Mouse (Mus musculus) megakaryocyte-erythroid progenitor cell, adult 5-6 weeks (primary cell): ENCODE measurements around the gene Macrod1. TPM values are rescaled to one million over a fixed set of nuclear protein-coding genes. Genes with fewer than 3 reads are reported as not detected.

ENCODE experiments used
- ATAC-seq: replicated peaks from 2 replicates; pipeline ENCODE4 v1.8.0; 2016; ENCODE audit warnings: mild to moderate bottlenecking, inconsistent platforms; ENCODE audit not compliant: severe bottlenecking, poor library complexity, low FRiP score, low TSS enrichment
- total RNA-seq, 2 experiments: library from RNA; stranded (forward) in 1 of 2; stranded (reverse) in 1 of 2; fragments of 200-1000, 215-1000 nt in 1 of 2; fragments of >200 nt in 1 of 2; fragmentation: Nextera tagmentation in 1 of 2; gene quantifications; 2 replicates each; pipeline ENCODE4 v1.2.3; 2014 to 2017

The Macrod1 gene
- total RNA-seq (2014; fragmentation: Nextera tagmentation) (19.1 and 25.9 TPM in 2 replicates), total RNA-seq (2017) (6.1 and 10.3 TPM in 2 replicates)

DNA sequence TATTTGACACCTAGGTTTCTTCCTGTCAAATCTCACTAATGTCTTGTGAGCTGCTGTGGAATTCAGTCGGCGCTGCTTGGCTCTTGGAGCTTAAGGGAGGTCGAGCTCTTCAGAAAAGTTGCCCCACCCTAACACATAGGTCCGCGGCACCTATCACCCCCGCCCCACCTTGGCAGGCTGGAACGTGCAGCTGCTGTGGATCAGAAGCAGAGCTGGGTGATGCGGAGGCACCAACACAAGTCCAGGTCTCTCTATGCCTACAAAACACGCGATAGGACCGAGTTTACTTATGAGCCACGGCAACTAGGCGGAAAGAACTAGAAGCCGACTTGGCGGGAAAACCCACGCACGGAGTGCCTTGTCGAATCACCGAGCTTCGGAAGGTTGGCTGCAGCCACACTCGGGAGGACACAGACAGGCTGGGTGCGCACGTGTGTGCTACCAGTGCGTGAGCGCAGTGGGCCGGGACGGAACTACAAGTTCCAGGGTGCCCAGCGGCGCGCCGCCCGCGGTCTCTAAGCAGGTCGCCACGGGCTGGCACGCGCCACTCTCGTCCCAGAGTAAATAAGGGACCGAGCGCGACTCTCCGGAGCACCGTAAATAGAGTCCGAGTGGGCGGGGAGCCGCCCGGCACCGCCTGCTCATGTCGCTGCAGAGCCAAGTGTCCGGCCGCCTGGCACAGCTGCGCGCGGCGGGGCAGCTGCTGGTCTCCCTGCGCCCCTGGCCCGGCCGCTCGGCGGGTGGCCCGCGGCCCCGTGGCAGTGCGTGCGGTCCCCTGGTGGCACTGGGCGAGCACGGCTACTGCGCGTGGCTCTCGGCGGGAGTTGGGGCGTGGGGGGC, at the start of gene Macrod1:
Gene Macrod1, plus strand, starts transcription at position 563 of the 840 bp plus-strand sequence.
- ATAC-seq: peak; percentile 88

DNA sequence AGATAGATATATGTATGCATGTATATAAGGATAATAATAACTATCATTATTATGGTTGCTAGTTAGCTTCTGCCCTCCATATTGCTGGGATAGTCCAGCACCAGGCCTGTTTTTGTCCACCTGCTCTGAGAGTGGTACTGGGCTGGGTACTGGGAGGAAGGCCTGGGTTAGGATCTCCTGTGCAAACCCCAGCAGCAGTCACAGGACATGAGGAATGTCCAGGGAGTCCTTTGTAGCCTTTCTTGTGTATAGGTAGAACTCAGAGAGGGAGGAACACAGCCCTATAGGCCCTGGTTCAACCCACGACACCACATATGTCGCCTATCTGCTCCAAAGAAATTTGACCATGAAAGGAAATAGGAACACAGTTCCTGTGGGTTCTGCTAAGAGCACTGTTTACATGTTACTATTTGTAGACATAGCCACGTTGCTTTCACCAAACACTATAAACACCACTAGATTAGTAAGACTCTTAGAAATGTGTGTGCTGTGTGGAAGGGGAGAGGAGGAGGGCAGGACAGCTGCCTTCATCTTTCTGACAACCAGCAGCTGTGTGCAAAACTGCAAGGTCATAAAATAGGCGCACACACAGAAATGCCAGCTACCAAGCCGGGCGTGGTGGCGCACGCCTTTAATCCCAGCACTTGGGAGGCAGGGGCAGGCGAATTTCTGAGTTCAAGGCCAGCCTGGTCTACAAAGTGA, 49.6 kb upstream of the Macrod1 start:
- no peak for ATAC-seq

DNA sequence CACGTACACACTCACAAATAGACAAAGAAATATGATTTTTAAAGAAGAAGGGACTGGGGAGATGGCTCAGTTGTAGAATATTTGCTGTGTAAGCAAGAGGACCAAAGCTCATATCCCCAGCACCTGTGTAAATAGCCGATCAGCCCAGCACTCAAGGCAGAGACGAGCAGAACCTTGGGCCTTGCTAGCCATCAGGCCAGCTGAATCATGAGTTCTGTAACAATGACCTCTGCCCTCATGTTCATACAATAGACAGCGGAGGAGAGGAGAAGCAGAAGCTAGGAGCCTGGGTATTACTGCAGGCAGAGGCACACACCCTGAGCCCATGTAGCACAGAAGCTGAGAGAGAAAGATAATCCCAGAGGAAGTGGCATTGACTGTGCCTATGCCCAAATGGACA, 44.2 kb upstream of the Macrod1 start:
- no peak for ATAC-seq

- no peak for ATAC-seq
These were observed 42.6 kb upstream of the Macrod1 start for GRCm38 (mm10) chr19:7013984-7014383.

- no peak for ATAC-seq
These were observed 42.0 kb upstream of the Macrod1 start for GRCm38 (mm10) chr19:7014481-7015135.

GRCm38 (mm10) chr19:7017541-7018457, 38.8 kb upstream of the Macrod1 start:
- ATAC-seq: peak; percentile 80

DNA sequence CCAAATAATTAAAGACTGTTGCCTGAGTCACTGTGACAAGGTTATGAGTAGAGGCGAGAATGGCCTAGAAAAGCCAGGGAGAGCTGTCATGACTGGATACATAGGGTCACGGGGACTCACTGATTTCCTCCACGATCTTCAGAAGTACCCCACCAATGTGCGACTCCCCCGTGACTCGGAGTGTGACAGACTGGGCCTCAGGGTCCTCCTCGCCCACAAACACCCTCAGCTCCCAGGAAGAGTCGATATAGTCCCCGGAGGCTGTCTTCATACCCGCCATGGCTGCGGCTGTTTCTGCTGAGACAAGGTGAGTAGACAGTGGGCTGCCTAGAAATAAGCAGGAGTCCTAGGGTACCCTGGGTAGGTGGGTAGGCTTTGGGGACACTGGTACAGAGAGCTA, 38.1 kb upstream of the Macrod1 start:
- no peak for ATAC-seq

DNA sequence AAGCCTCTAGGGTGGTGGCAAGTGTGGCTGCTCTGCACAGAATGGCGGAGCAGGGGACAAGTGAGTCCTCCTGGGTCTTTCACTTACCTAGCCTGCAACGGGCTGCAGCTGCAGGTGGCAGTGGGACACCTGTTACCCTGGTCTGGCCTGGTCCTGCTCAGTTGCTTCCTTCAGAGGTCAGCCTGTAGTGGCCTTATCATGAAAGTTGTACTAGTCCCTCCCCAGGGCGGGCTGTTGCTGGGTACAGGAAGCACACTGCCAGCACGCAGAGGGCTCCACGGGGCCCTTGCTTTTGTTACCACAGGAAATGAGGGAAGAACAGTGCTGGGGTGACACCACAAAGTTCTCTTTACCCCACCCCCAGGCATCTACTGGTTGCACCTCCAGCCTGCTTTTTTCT, 37.4 kb upstream of the Macrod1 start, which contains the start of gene Fermt3:
Gene Fermt3, minus strand, starts transcription at position 279 of the 400 bp plus-strand sequence.
- peak; percentile 77 for ATAC-seq

DNA sequence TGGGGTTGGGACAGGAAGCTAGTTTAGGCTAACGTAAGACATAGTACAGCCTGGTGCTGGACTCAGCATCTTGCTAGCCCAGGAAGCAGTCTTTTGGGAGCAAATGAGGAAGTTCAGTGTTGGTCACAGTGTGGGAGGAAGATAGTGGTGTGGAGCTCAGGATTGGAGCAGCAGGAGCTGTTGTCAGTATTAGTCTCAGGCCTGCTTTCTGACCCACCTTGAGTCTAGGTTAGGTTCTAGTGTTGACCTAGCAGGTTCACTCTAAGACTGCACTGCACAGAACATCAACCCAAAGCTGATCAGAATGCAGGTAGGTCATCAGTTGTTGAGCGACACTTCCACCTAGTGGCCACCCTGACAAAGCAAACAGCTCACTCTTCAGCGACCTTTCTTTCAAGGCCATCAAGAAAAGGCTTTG, 36.4 kb upstream of the Macrod1 start:
- peak; percentile 46 for ATAC-seq

GRCm38 (mm10) chr19:7029531-7029930, 27.1 kb upstream of the Macrod1 start:
- no peak for ATAC-seq

DNA sequence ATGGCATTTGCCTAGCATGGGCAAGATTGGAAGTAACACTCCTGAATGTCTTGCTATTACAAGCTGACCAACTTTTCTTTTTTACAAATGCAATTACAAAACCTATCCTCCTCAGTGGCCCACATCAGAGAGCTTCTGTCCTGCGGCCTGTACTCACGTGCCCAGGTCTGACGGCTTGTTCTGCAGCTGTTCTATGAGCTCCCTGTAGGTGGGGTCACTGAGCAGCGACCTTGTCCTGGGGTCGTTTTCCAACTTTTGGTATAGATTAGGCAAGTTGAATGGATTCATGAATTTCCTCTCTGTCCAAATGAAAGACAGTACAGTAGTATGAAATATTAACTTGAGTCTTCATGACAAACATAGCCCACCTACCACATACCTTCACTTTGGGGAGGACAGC, 22.6 kb upstream of the Macrod1 start:
- ATAC-seq: no peak

GRCm38 (mm10) chr19:7039088-7039720, 17.4 kb upstream of the Macrod1 start:
- ATAC-seq: 0 out of 2 replicates have a peak, but pooled peaks have one; percentile 9

DNA sequence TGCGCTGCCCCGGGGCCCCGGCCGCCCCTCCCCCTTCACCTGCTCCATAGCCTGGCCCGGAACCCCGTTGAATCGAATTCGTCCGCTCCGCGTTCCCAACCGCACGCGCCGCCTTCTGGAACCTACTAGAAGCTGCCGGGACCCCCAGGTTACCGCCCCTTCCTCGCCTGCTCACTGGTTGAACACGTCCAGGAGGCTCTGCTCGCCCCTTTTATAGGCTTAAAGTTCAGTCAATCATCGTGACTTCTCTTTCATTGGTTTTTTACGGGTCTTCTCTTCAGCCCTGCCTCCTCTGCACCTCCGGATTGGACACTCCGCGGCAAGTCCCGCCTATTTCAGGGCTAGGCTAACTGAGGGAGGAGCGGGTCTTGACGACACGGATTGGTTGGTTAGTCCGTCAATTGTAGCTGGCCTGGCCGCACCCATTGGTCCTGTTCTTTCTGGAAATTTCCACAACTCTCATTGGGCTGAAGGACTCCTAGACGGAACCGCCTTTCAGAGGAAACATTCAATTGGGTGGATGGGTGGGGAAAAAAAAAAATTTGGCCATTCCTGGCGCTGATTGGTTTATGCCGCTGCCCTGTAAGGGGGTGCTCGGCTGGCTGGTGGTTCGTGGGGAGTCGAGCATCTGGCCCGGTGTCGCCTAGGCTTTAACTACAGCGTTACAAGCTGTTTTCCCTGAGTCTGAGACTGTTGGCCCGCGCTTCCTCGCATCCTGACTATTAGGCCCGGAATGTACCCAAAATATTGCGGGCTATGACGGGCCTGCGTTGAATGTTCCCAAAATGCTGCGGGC, 16.6 kb upstream of the Macrod1 start, which contains the start of gene Stip1:
Gene Stip1, minus strand, starts transcription at position 127 of the 796 bp plus-strand sequence.
- peak; percentile 95 for ATAC-seq

DNA sequence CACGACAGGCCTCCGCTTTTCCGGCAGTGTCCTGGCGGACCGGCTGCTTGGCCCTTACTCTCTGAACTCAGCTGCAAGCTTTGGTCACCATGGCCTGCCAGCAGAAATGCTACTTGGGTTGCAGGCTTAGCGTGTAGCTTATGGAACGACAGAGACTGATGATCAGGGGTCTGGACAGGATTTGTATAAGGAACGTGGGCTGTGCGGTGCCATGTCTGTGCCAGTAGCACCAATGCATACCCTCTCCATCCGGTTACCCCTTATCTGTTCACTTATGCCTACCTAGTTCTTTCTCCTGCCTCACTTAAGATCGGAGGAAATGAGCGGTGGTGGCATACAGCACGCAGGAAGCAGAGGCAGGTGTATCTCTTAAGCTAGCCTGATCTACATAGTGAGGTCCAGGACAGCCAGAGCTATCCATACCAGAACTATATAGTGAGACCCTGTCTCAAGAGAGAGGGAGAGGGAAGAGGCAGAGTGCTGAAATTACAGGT, 15.9 kb upstream of the Macrod1 start:
- 0 out of 2 replicates have a peak, but pooled peaks have one; percentile 14 for ATAC-seq

- ATAC-seq: no peak
These were observed 15.4 kb upstream of the Macrod1 start for GRCm38 (mm10) chr19:7041171-7041570.

DNA sequence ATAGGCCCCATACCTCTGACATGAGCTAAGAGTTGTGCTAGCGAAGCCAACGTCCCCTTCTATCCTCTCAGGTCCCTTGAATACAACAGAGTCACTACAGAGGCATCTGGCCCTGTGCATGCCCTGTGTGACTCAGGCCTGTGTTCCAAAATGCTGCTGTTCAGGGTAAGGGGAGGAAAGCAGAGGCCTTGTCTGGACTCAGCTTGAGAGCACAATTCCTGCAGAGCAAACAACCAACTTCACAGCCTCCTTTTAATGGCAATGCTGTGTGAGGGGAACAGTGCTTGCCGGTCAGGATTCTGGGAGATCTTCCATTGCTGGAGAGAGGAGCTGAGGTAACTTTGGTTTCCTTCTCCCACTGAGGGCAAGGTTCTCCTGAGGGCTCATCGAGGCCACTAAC, 12.3 kb upstream of the Macrod1 start:
- no peak for ATAC-seq

GRCm38 (mm10) chr19:7044706-7045105, 11.9 kb upstream of the Macrod1 start:
- ATAC-seq: no peak
